Mouse (Mus musculus) activated CD4-positive, CD25-positive, alpha-beta regulatory T cell, adult 4 months (primary cell): ENCODE data around the gene Cldn14. TPM values are rescaled to one million over a fixed set of nuclear protein-coding genes. Genes with fewer than 3 reads are reported as not detected.

Source experiments
- ATAC-seq: one replicate; pipeline ENCODE4 v1.8.0; 2017
- polyA plus RNA-seq, 2 experiments: library from polyadenylated mRNA; unstranded; fragments of 100-300 nt; shearing (Covaris generic); gene quantifications; one replicate each; pipeline ENCODE4 v1.2.1; 2017

Gene Cldn14
- polyA plus RNA-seq, 2 experiments from 2014 or later: not detected

DNA sequence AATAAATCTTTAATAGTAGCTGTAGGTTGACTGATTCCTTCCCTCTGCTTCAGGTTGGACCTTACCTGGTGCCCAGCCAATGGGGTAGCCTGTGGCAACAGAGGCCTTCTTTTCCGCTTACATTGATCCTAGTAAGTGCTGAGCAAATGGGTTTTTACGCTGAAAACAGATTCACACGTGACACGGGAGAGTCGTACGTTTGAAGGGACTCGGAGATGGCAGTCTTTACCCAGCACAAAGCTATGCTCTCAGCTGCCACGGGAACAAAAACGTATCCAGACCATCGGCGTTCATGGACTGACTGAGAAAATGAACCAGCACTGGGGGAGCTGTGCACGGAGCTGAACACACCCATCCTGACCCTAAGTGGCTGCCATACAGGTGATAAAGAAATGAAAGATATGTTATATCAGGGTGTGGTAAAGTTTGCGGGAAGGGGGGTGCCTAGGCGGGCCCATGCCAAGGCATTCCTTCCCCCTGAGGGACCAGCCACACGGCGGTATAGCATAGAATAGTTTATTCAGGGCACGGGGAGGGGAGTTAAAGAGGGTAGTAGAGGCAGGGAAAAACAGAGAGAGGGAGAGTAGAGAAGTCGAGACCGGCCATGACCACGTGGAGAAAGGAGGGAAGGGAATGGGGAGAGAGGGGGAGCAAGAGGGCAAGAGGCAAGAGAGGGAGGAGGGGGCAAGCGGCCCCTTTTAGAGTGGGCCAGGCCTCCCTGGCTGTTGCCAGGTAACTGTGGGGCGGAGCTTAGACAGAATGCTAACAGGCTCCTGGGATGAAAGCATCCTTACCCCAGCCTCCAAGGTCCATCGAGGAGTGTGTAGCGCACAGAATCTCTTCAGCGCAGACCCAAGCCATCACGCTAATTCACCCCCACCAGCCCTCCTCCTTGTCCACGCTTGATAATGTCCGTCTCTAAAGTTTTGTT is 97.6 kb downstream of the Cldn14 start:
- no peak for ATAC-seq

DNA sequence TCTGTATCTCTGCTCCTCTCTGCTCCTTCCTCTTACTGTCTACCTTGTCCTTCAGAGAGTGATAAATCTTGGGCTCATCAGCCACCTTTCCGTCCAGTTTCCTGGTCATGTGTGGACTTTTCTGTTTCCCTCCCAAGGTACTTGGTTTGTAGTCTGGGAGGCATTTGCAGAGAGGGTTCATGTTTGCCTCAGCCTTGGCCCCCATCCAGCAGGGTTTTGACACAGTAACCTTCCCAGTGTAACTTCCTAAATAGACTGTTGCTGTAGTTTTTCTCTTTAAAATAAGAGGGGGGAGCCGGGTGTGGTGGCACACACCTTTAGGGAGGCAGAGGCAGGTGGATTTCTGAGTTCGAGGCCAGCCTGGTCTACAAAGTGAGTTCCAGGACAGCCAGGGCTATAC is 98.7 kb downstream of the Cldn14 start:
- ATAC-seq: no peak

DNA sequence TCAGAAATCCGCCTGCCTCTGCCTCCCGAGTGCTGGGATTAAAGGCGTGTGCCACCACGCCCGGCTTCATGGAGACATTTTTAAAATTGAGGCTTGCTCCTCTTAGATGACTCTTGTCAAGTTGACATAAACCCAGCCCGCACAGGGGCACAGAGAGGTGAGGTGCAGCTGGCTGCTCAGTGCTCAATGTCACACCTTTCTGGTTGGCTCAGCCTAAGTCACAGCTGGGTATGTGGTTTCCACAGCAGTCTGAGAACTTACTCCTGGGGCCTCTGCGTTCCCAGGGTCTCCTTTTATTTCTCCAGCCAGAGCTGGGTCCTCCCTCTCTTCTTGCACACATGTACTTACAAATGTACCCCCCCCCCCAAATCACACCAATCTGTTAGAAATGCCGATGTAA is 100.4 kb downstream of the Cldn14 start:
- ATAC-seq: no peak

DNA sequence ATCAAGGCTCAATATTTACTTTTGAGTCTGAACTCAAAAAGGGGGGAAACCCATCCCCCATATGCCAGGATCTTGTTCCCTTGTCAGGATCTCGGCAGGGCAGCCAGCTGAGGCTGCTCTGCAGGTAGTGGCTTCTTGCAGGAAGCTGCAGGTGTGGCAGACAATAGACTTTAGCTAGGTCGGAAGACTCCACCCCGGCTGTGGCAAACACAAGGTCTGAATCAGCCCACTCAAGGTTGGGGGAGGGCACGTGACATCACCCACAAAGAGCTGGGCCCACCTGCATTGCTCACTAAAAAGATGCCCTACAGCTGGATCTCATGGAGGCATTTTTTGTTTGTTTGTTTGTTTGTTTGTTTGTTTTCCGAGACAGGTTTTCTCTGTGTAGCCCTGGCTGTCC is 100.9 kb downstream of the Cldn14 start:
- ATAC-seq: peak; percentile 40

DNA sequence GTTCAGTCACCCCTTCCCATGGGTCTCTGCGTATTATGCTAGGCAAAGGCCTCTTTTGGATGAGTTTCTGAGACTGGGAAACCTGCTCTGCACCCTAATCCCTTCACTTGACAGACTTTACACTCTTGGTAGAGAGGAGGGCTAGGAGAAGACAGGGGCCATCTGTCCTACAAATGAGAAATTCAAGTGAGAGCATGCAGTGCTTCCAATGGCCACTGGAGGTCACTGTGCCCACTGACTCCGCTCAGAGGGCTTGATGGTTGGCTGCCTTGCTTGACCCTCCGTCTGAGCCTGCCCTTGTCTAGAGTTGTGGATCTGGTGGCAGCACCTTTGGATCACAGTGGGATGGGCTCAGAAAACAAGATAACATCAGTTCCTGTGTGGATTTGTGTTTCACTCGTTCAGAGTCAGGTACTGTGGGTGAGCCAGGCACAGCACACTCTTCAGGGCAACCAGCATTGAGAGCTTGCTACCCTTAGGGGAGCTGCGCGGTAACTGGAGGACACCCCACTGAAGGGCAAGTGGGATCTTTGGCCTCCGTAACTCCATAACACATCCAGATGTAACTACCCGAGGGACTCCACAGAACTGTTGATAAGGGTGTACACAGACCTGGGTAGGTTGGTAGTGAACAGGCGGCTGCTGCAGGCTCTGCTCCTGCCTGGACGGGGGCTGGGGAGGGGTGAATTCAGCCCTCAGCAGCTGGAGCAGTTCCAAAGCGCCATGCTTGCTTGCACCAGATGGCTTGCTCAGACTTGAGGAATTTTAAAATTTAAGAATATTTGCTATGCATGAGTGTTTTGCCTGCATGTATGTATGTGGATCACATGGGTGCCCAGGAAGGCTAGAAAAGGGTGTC is 102.3 kb downstream of the Cldn14 start:
- peak; percentile 53 for ATAC-seq

DNA sequence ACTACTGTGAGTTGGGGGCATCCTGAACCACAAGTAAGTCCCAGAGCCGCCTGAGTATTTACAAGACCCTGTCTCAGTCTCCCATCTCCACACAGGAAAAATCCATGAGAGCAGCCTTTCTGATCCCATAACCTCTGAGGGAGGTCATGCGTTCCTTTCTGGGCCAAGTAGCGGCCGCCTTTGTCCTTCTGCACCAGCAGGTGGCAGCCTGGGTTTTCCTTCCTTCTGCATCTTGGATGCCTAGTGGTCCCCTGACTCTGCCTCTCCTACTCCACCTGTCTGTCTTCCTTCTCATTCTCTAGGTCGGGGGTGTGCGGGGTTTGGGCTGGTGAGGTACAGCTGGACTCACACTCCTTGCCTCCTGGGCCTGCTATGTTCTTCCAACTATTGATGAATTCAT is 105.6 kb downstream of the Cldn14 start:
- no peak for ATAC-seq

DNA sequence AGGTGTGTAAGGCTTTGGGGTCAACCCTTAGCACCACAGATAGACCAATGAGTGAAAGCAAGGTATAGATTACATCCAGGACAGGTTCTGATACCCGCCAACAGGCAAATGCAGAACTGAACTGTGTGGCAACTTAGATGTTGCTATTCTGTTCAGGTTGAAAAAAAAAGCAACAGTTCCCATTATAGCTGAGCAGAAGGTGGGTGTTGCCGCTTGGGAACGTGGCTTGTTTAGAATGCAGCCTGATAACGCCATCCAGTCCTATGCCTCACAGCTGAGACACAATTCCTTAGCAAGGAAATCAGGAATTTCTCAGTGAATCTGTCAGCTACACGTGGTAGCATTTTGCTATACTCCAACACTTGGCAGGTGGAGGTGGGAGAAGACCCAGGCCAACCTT is 115.4 kb downstream of the Cldn14 start:
- no peak for ATAC-seq

DNA sequence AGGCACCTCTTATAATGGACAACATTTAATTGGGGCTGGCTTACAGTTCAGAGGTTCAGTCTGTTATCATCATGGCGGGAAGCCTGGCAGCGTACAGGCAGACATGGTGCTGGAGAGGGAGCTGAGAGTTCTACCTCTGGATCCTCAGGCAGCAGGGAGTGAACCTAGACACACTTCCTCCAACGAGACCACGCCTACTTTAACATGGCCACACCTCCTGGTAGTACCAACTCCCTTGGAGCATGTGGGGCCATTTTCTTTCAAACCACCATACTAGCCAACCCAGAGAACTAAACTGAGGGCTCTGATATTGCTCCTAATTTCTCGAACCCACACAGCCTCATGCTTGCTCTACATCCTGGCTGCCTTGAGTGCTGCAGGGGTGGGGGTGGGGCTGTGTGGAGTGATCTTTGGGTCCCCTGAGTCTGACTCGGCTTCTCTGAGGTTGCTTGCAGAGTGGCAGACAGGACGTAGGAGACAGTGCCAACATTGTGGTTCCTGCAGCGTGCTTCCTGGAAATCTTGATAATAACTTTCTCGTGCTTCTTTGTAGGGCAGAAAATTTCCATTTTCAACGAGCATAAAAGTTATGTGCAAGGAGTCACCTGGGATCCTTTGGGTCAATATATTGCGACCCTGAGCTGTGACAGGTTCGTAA is 117.6 kb downstream of the Cldn14 start:
- peak; percentile 36 for ATAC-seq

DNA sequence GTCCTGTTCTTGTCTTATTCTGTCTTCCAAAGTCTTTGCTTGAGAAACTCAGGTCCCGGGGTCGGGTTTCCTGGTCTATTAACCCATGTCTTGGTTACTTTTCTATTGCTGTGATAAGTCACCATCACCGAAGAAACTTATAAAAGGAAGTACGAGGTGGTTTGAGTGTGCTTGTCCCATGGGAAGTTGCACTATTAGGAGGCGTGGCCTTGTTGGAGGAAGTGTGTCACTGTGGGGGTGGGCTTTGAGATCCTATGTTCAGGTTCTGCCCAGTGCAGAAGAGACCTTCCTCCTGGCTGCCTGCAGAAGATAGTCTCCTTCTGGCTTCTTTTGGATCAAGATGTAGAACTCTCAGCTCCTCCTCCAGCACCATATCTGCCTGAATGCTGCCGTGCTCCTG is 120.2 kb downstream of the Cldn14 start:
- no peak for ATAC-seq

DNA sequence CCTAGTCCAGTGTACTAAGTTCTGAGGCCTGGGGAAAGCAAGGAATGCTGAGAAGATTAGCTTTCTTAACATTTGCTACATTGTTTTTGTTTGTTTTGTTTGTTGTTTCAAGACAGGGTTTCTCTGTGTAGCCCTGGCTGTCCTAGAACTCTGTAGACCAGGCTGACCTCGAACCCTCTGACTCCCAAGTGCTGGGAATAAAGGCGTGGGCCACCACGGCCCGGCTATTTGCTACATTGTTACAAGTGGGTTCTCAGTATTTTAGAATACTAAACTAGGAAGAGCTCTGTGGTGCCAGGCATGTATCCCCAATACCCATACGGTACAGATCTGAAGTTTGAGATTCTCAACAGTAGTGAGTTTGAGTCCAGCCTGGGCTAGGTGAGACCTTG is 123.9 kb downstream of the Cldn14 start:
- no peak for ATAC-seq

DNA sequence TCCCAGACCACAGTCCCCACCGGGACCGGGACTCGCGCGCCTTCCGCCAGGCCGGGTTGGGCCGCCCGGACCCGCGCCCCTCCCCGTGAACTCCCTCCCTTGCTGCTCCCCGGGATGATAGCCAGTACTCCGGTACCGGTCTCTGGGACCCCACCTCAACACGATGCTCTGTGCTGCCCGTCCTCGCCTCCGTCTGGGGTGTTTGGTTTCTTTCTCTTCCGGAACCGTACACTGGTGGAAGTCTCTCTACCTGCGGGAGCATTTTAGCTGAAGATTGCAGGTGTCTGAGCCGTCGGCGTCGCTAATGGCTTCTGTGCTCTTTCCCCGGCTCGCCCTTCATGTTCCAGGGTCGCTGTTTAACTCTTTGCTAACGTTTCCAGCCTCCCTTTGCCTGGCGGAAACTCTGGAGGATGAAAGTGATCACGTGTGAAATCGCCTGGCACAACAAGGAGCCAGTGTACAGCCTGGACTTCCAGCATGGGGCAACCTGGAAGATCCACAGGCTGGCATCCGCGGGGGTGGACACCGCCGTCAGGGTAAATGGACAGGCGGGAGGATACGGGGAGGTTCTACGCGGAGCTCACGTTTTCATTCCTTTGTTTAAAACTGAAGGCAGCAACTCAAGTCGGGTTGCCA is 124.4 kb downstream of the Cldn14 start:
- peak; percentile 43 for ATAC-seq

DNA sequence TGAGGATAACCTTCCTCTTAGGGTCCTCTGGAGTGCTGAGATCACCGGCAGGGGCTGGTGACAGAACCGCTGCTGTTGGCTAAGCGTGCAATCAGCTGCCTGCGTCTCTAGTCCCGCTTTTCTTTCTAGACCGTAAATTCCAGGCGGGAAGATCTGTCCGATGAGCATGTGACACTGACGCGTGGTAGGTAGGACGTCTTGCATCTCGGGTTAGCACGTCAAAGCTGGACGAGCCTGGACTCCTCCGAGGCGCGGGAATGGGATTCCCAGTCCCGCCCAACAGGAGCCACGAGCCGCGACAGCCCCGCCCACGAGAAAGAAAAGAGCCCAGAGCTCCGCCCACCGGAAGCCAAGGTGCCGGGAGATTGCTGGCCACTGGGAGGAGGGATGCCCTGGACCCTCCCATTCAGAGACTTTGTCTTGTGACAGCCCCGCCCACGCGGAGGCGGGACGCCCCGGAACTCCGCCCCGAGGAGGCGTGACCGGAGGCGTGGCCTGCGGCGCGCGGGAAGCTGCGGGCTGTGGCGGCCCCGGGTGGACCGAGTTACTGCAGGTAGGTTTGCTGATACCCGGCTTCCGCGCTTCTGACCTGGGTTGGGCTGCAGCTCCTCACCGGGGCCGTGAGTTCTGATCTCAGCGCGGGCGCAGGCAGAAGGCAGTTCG is 125.1 kb downstream of the Cldn14 start, which contains the start of gene Chaf1b:
Gene Chaf1b, plus strand, starts transcription at position 479 of the 663 bp plus-strand sequence.
- peak; percentile 91 for ATAC-seq

DNA sequence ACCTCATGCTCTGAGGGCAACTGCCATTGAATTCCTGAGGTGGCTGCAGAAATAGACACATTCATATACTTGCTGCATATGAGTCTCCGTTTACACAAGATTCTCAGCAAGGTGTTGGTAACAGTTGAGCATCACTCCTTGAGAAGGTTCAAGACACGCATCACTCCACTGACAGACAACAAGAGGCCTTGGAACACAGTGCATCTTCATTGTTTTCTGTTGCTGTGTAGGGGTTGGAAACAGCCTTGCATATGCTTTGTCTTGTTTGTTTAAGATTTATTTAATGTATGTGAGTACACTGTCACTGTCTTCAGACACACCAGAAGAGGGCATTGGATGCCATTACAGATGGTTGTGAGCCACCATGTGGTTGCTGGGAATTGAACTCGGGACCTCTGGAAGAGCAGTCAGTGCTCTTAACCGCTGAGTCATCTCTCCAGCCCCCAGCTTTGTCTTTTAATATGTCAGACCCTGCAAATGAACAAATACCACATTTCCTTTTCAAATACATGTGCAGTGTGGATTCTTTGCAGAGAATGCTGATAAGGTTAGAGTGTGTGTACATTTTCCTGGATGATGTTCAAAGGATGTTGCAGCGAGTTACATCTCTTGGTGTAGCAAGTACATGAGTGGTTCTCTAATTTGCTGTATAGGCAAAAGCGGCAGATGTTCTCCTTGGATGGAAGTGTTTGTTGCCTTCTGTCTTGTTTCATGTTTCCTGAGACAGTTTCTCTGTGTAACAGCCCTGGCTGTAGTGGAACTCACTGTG is 130.8 kb downstream of the Cldn14 start:
- no peak for ATAC-seq

DNA sequence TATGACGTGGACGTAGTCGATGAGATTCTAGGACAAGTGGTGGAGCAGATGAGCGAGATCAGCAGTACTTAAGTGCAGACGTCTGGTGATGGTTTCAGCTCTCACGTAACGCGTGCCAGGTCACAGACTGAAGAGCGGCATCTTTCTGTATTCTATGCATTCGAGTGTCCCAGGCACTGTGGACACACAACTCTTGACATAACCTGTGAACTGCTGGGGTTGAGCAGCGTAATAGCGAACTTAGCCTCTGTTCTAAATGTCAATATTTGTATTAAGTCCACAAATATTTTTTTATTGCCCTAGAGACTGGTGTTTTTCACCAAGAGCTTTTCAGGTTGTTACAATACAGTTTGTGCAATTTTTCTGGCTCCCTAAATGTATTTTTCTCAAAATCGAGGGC is 133.8 kb downstream of the Cldn14 start:
- no peak for ATAC-seq

Other genes with a start within 250 kb of the Cldn14 start
- 10 to 100 TPM; 71.8 to 98.2 TPM for gene Morc3, start 176.7 kb downstream of the Cldn14 start, polyA plus RNA-seq
- 10 to 100 TPM; 28.1 to 36.2 TPM for gene Chaf1b, start 124.9 kb downstream of the Cldn14 start, polyA plus RNA-seq
- gene Sim2, start 76.1 kb upstream of the Cldn14 start, polyA plus RNA-seq: not detected